Mouse (Mus musculus): ENCODE measurements around the gene Pcdh18. TPM values are rescaled to one million over a fixed set of nuclear protein-coding genes. Genes with fewer than 3 reads are reported as not detected.
A peak's percentile ranks its signal among the peaks of the same experiment; 100 is the strongest.

Pcdh18 gene
- polyA plus RNA-seq (2015; fragmentation: Nextera tagmentation; extraction: Ambion mirVana), result 88.1 and 89.4 TPM in 2 replicates

GRCm38 (mm10) chr3:49756870-49757625 lies at the start of gene Pcdh18:
Pcdh18 (minus strand) TSS chr3:49757325.
- WGBS, result under 1% methylated on average over 43 of the region's 43 CpGs
- ATAC-seq (ENCODE audit: insufficient number of reproducible peaks, low FRiP score, low TSS enrichment, low read depth), result peak; percentile 92
- Histone ChIP-seq H3K9me3 (replicated peaks) (no peaks in the 10 kb centered on the region), H3K4me2 (replicated peaks) (peak within 1 kb of the TSS; percentile 54), H3K4me1 (0 out of 2 replicates have a peak, but pooled peaks cover 6% of the 10 kb centered on the region), H3K36me3 (0 out of 2 replicates have a peak, but pooled peaks cover 7% of the 10 kb centered on the region), H3K27ac (replicated peaks) (peak within 1 kb of the TSS; percentile 98), H3K27me3 (no peaks in the 10 kb centered on the region), H3K4me3 (replicated peaks) (peak within 1 kb of the TSS; percentile 60), H3K9ac (peak within 1 kb of the TSS; percentile 74)

GRCm38 (mm10) chr3:49806823-49807222 lies 49.7 kb upstream of the Pcdh18 start:
- no peak for ATAC-seq (ENCODE audit: insufficient number of reproducible peaks, low FRiP score, low TSS enrichment, low read depth)
- no peak overlapping the region for H3K4me2 ChIP-seq (replicated peaks)
- no peaks in the 10 kb centered on the region for H3K36me3 ChIP-seq
- WGBS, result 32% methylated on average over 2 of the region's 2 CpGs
- H3K4me3 ChIP-seq (replicated peaks), result no peak overlapping the region
- H3K27ac ChIP-seq (replicated peaks), result no peak overlapping the region
- H3K27me3 ChIP-seq, result no peaks in the 10 kb centered on the region
- no peak overlapping the region for H3K9ac ChIP-seq
- no peaks in the 10 kb centered on the region for H3K9me3 ChIP-seq (replicated peaks)
- 0 out of 2 replicates have a peak, but pooled peaks cover 7% of the 10 kb centered on the region for H3K4me1 ChIP-seq

DNA sequence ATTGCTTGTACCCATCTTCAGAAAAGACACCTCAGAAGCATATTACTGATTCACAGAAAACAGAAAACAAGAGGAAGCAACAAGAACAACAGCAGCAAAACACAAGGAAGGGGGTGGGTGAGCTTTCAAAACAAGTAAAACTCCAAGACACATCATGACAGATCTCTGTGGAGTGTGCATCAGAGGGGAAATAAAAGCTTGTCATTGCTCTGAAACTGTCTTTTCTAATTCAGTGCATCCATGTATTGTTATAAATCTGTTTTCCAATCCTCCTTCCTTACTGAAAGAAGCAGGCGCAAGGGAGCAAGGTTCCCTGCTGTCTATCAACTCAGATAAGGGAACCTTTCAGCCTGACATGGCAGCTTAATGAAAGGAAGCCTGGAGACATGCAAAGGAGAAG lies 48.4 kb upstream of the Pcdh18 start:
- no peaks in the 10 kb centered on the region for H3K9me3 ChIP-seq (replicated peaks)
- H3K27me3 ChIP-seq, result no peaks in the 10 kb centered on the region
- H3K4me1 ChIP-seq, result 0 out of 2 replicates have a peak, but pooled peaks cover 7% of the 10 kb centered on the region
- H3K4me2 ChIP-seq (replicated peaks), result no peak overlapping the region
- H3K27ac ChIP-seq (replicated peaks), result no peak overlapping the region
- no peaks in the 10 kb centered on the region for H3K36me3 ChIP-seq
- H3K4me3 ChIP-seq (replicated peaks), result no peak overlapping the region
- WGBS, result 91% methylated on average over 1 of the region's 1 CpGs
- H3K9ac ChIP-seq, result no peak overlapping the region
- no peak for ATAC-seq (ENCODE audit: insufficient number of reproducible peaks, low FRiP score, low TSS enrichment, low read depth)

DNA sequence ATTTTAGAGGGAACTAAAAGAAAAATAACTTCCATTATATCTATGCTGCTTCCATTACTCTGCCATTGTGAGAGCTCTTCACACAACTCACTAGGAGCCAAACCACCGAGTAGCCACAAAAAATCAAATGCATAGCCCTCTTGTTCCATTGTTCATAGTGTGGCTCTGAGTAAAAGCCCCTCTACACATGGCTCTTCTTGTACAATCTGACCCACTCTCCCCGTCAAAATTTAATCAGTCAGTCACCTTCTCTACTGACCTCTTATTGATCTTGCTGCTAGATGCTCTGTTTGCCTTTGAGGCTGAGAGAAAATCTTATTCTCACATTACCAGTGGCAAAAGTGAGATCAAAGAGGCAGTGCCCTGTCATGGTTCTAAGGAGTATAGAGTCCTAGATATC lies 31.2 kb upstream of the Pcdh18 start:
- H3K9ac ChIP-seq, result no peak overlapping the region
- no peak overlapping the region for H3K27ac ChIP-seq (replicated peaks)
- H3K27me3 ChIP-seq, result no peaks in the 10 kb centered on the region
- no peaks in the 10 kb centered on the region for H3K9me3 ChIP-seq (replicated peaks)
- no peak overlapping the region for H3K4me2 ChIP-seq (replicated peaks)
- H3K4me3 ChIP-seq (replicated peaks), result no peak overlapping the region
- H3K36me3 ChIP-seq, result no peaks in the 10 kb centered on the region
- no peaks in the 10 kb centered on the region for H3K4me1 ChIP-seq
- WGBS, result 43% methylated on average over 2 of the region's 2 CpGs
- no peak for ATAC-seq (ENCODE audit: insufficient number of reproducible peaks, low FRiP score, low TSS enrichment, low read depth)

DNA sequence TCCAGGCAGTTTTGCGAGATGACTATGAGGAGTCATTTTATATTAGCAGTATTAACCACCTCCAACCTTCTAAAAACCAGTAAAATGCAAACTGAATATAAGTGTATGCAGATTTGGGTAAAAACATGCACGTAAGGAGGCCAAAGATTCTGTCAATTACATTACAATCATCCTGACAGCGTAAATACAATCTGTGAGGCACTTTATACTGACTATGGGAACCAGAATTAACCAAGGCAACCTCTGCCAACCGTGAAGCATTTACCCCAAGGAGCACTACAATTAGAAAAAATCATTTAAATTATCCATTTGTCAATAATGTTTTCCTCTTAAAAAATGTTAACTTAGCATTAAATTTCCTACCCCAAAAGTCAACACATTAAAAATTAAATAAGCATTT lies 30.6 kb upstream of the Pcdh18 start:
- Histone ChIP-seq H3K27me3 (no peaks in the 10 kb centered on the region), H3K4me2 (replicated peaks) (no peak overlapping the region), H3K9me3 (replicated peaks) (no peaks in the 10 kb centered on the region)

GRCm38 (mm10) chr3:49768992-49769738 lies 12.0 kb upstream of the Pcdh18 start:
- ATAC-seq (ENCODE audit: insufficient number of reproducible peaks, low FRiP score, low TSS enrichment, low read depth), result no peak
- Histone ChIP-seq H3K4me3 (replicated peaks) (no peak overlapping the region), H3K4me2 (replicated peaks) (no peak overlapping the region), H3K9ac (no peak overlapping the region), H3K36me3 (no peaks in the 10 kb centered on the region), H3K27ac (replicated peaks) (no peak overlapping the region), H3K4me1 (no peaks in the 10 kb centered on the region), H3K9me3 (replicated peaks) (no peaks in the 10 kb centered on the region), H3K27me3 (no peaks in the 10 kb centered on the region)
- 26% methylated on average over 3 of the region's 3 CpGs for WGBS

More for the DNA sequence above, 30.6 kb upstream of the Pcdh18 start:
- 57% methylated on average over 4 of the region's 4 CpGs for WGBS
- no peak overlapping the region for H3K4me3 ChIP-seq (replicated peaks)
- H3K4me1 ChIP-seq, result no peaks in the 10 kb centered on the region
- H3K27ac ChIP-seq (replicated peaks), result no peak overlapping the region
- no peaks in the 10 kb centered on the region for H3K36me3 ChIP-seq
- H3K9ac ChIP-seq, result no peak overlapping the region
- no peak for ATAC-seq (ENCODE audit: insufficient number of reproducible peaks, low FRiP score, low TSS enrichment, low read depth)

GRCm38 (mm10) chr3:49762711-49763110 lies 5.6 kb upstream of the Pcdh18 start:
- WGBS, result 71% methylated on average over 5 of the region's 5 CpGs
- no peaks in the 10 kb centered on the region for H3K4me1 ChIP-seq
- no peak overlapping the region for H3K4me2 ChIP-seq (replicated peaks)
- H3K4me3 ChIP-seq (replicated peaks), result no peak overlapping the region
- ATAC-seq (ENCODE audit: insufficient number of reproducible peaks, low FRiP score, low TSS enrichment, low read depth), result no peak
- H3K27ac ChIP-seq (replicated peaks), result no peak overlapping the region
- H3K27me3 ChIP-seq, result no peaks in the 10 kb centered on the region
- H3K36me3 ChIP-seq, result no peaks in the 10 kb centered on the region
- no peaks in the 10 kb centered on the region for H3K9me3 ChIP-seq (replicated peaks)
- H3K9ac ChIP-seq, result no peak overlapping the region

GRCm38 (mm10) chr3:49761971-49762370 lies 4.8 kb upstream of the Pcdh18 start:
- Histone ChIP-seq H3K4me2 (replicated peaks) (no peak overlapping the region), H3K27me3 (no peaks in the 10 kb centered on the region), H3K36me3 (no peaks in the 10 kb centered on the region), H3K27ac (replicated peaks) (no peak overlapping the region), H3K4me1 (no peaks in the 10 kb centered on the region), H3K9me3 (replicated peaks) (no peaks in the 10 kb centered on the region), H3K9ac (no peak overlapping the region), H3K4me3 (replicated peaks) (no peak overlapping the region)
- ATAC-seq (ENCODE audit: insufficient number of reproducible peaks, low FRiP score, low TSS enrichment, low read depth), result no peak

GRCm38 (mm10) chr3:49757626-49758019 lies 498 bp upstream of the Pcdh18 start:
- Histone ChIP-seq H3K27ac (replicated peaks) (peak overlapping the region; percentile 98), H3K27me3 (no peaks in the 10 kb centered on the region), H3K4me3 (replicated peaks) (peak overlapping the region; percentile 60), H3K9ac (0 out of 2 replicates have a peak overlapping the region, but pooled peaks have one; percentile 31), H3K36me3 (0 out of 2 replicates have a peak, but pooled peaks cover 3% of the 10 kb centered on the region), H3K9me3 (replicated peaks) (no peaks in the 10 kb centered on the region), H3K4me2 (replicated peaks) (peak overlapping the region; percentile 54), H3K4me1 (0 out of 2 replicates have a peak, but pooled peaks cover 6% of the 10 kb centered on the region)
- ATAC-seq (ENCODE audit: insufficient number of reproducible peaks, low FRiP score, low TSS enrichment, low read depth), result peak; percentile 6; the same call in 1 of the 2 replicates
- WGBS, result 1% methylated on average over 6 of the region's 6 CpGs

DNA sequence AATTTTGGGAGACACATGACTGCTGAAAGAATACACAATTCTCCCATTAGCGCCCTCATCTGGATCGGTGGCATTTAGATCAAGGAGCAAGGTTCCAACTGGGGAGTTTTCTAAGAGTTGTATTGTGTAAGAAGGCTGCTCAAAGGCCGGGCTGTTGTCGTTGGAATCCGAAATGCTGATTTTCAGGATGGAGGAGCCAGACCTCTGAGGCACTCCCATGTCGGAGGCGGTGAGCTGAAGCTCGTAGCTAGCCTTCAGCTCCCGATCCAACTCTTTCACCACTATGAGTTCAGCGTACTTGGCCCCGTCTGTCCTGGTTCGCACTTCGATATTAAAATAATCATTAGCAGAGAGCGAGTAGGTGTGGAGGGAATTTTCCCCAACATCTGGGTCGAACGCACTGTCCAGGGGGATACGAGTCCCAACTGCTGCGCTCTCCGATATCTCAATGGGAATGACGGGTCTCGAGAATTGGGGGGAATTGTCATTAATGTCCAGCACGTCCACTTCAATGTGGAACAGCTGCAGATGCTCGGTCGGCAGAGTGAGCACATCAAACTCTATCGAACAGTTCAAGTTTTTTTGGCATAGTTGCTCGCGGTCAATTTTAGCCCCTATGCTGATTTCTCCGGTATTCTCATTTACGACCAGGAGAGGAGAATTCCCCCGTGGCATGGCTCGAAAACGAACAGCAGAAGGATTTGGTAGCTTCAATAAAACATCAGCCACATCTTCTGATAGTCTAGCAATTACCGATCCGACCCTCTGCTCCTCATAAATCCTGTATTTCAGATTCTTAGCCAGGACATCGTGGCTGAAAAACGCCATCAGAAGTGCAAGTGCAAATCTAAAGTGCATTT lies 909 bp downstream of the Pcdh18 start:
- 0 out of 2 replicates have a peak, but pooled peaks cover 15% of the 10 kb centered on the region for H3K4me1 ChIP-seq
- no peak for ATAC-seq (ENCODE audit: insufficient number of reproducible peaks, low FRiP score, low TSS enrichment, low read depth)

More for the DNA sequence above, 909 bp downstream of the Pcdh18 start:
- peak overlapping the region; percentile 60 for H3K4me3 ChIP-seq (replicated peaks)
- no peaks in the 10 kb centered on the region for H3K9me3 ChIP-seq (replicated peaks)
- no peaks in the 10 kb centered on the region for H3K27me3 ChIP-seq
- peak overlapping the region; percentile 98 for H3K27ac ChIP-seq (replicated peaks)
- peak overlapping the region; percentile 54 for H3K4me2 ChIP-seq (replicated peaks)
- H3K36me3 ChIP-seq, result peaks cover 15% of the 10 kb centered on the region; the same call in 1 of the 2 replicates
- under 1% methylated on average over 36 of the region's 36 CpGs for WGBS
- peak overlapping the region; percentile 74 for H3K9ac ChIP-seq
